Mouse (Mus musculus) neural tube, embryonic 13.5 days (tissue): ENCODE results near the gene Nr2f2. TPM values are rescaled to one million over a fixed set of nuclear protein-coding genes. Genes with fewer than 3 reads are reported as not detected.

Experiments
- ATAC-seq: fragments of 200-750 bp; cut with Nextera tagmentation; 2 replicates; pipeline ENCODE4 v1.8.0; 2017; ENCODE audit warnings: low read depth, mild to moderate bottlenecking, moderate TSS enrichment, moderate library complexity
- H3K27ac ChIP-seq: fragments of 300-500 bp; sonication (generic); replicated peaks from 2 replicates; pipeline ENCODE4 v1.5.1; 2015; ENCODE audit warnings: moderate library complexity, mild to moderate bottlenecking, inconsistent platforms
- H3K27me3 ChIP-seq: fragments of 300-500 bp; sonication (generic); 2 replicates; pipeline ENCODE4 v1.6.1; 2015; ENCODE audit warnings: mild to moderate bottlenecking, inconsistent platforms
- H3K36me3 ChIP-seq: fragments of 300-500 bp; sonication (generic); 2 replicates; pipeline ENCODE4 v1.6.1; 2015; ENCODE audit warnings: mild to moderate bottlenecking, inconsistent platforms
- H3K4me1 ChIP-seq: fragments of 300-500 bp; sonication (generic); replicated peaks from 2 replicates; pipeline ENCODE4 v1.6.1; 2015; ENCODE audit warnings: inconsistent platforms
- H3K4me2 ChIP-seq: fragments of 300-500 bp; sonication (generic); 2 replicates; pipeline ENCODE4 v1.6.1; 2015; ENCODE audit warnings: inconsistent platforms, mild to moderate bottlenecking, moderate library complexity
- H3K4me3 ChIP-seq: fragments of 300-500 bp; sonication (generic); 2 replicates; pipeline ENCODE4 v1.5.1; 2015; ENCODE audit warnings: mild to moderate bottlenecking, inconsistent platforms
- H3K9ac ChIP-seq: fragments of 300-500 bp; sonication (generic); 2 replicates; pipeline ENCODE4 v1.6.1; 2015; ENCODE audit warnings: moderate library complexity, mild to moderate bottlenecking, inconsistent platforms
- H3K9me3 ChIP-seq: fragments of 300-500 bp; sonication (generic); 2 replicates; pipeline ENCODE4 v1.6.1; 2016; ENCODE audit warnings: inconsistent platforms
- WGBS: fragments of 180-500 bp; shearing (Covaris S2); methylation state at CpG from one replicate; pipeline ENCODE4 v1.1.7; 2015; 5-methylcytosine and 5-hydroxymethylcytosine counted together
- polyA plus RNA-seq: library from polyadenylated mRNA; unstranded; fragments of >200 nt; fragmentation: Nextera tagmentation; extraction: Ambion mirVana; gene quantifications from 2 replicates; pipeline ENCODE4 v1.2.1, GENCODE M21; 2015

The Nr2f2 gene
- polyA plus RNA-seq, 1 experiment from 2014 or later: 85.5 TPM

DNA sequence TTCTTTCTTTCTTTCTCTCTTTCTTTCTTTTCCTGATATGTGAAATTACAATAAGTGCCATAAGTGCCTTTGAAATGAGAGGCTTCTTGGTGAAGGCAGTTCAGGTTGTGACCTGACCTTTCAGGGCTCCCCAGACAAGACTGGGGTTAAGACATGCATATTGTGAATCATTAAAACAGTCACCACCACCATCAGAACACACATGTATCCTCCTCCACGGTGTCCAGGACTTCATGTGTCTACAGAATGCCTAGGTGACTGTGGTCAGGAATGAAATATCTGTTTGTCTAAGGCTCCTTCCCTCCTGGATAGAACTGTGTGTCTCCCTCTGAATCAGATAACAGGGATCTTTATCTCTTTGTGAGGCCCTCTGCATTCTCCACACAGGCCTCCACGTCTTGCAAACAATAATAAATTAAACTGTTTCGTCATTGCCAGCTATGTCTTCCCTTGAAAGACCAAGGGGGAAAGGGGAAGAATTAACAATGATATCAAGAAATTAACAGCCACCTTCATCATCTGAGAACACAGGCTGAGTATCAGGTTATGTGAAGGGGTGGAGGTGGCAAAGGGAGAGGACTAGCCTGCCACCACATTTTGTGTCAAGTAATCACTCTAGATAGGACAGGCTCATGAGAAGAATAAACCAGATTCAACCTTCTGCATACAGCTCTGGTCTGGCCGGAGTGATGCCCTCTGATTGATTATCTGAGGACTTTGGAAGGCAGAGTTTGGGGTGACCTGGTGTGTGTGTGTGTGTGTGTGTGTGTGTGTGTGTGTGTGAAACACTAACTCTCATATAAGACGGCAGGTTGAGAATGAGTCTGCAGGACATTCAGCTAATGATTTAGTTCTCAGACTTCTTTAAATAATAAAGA lies 10.6 kb downstream of the Nr2f2 start:
- Histone ChIP-seq H3K4me1 (peaks cover 58% of the 10 kb centered on the region), H3K36me3 (peaks cover 19% of the 10 kb centered on the region; the same call in 1 of the 2 replicates), H3K4me2 (peak overlapping the region; percentile 90), H3K9me3 (no peaks in the 10 kb centered on the region), H3K27me3 (no peaks in the 10 kb centered on the region), H3K4me3 (peak overlapping the region; percentile 92), H3K27ac (peak overlapping the region; percentile 100), H3K9ac (peak overlapping the region; percentile 96)
- ATAC-seq: no peak
- 8% methylated on average over 5 of the region's 5 CpGs for WGBS

DNA sequence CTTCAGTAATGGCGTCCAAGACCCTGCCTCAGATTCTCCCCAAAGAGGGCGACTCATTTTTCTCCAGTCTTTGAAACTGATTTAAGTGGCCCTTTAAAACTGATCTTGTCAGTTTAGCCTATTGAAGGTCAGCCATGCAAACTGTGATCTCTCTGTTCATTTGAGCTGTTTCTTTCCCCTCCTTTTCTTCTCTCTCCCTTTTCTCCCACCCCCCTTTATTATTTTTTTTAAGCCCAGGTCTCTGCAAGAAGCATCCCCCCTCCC lies 11.2 kb downstream of the Nr2f2 start:
- Histone ChIP-seq H3K27me3 (no peaks in the 10 kb centered on the region), H3K4me1 (peaks cover 62% of the 10 kb centered on the region), H3K4me3 (peak overlapping the region; percentile 92), H3K9me3 (no peaks in the 10 kb centered on the region), H3K36me3 (peaks cover 19% of the 10 kb centered on the region; the same call in 1 of the 2 replicates), H3K9ac (peak overlapping the region; percentile 96), H3K27ac (peak overlapping the region; percentile 100), H3K4me2 (peak overlapping the region; percentile 90)
- no peak for ATAC-seq
- WGBS: 17% methylated on average over 2 of the region's 2 CpGs

DNA sequence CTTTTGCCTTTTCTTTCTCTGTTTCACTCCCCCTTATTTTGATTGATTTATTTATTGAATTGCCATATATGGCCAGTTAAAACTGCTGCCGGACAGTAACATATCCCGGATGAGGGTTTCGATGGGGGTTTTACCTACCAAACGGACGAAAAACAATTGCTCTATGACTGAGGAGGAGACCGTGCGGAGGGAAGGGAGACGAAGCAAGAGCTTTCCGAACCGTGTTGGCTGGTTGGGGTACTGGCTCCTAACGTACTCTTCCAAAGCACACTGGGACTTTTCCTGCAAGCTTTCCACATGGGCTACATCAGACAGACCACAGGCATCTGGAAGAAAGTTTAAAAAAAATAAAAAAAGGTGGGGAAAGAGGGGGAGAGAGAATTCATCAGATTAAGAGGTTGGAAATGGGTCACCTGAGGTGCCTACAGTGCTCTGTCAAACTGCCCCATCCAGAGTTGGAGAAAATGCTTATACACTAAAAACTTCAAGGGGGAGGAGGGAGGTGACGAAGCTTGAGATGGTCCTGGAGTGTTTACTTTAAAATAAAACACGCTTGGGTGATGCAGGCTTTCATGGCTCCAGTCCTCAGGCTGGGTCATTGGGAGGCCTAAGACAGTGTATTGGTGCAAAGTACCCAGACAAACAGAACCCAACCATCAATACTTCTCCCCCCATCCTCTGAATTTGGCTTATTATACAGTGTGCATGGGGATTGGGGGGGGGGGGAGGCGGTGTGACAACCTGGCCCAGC lies 11.8 kb downstream of the Nr2f2 start:
- H3K4me2 ChIP-seq: peak overlapping the region; percentile 90
- H3K36me3 ChIP-seq: peaks cover 19% of the 10 kb centered on the region; the same call in 1 of the 2 replicates
- H3K9me3 ChIP-seq: no peaks in the 10 kb centered on the region
- H3K4me1 ChIP-seq: peaks cover 67% of the 10 kb centered on the region
- H3K4me3 ChIP-seq: peak overlapping the region; percentile 92
- no peaks in the 10 kb centered on the region for H3K27me3 ChIP-seq
- 6% methylated on average over 14 of the region's 14 CpGs for WGBS
- H3K9ac ChIP-seq: peak overlapping the region; percentile 96
- H3K27ac ChIP-seq: peak overlapping the region; percentile 100
- ATAC-seq: peak; percentile 7; the same call in 1 of the 2 replicates

DNA sequence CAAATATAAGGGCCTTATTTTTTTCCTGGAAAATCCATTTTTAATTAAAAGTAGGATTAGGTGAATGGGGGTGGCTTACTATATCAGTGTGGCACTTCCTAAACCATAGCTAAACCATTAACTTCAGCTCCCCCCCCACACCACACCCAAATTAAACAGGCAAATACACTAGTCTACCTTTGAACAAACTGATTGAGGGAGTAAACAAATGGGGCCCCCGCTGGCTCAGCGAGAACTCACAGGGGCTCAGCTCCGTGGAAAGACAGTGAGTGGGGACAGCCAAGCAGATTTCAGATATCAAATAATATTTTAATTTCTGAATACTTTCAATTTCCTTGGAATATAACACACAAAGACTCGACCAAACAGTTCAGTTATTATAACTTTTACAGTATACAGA lies 13.4 kb downstream of the Nr2f2 start:
- Histone ChIP-seq H3K9me3 (no peaks in the 10 kb centered on the region), H3K4me3 (peak overlapping the region; percentile 66), H3K36me3 (peaks cover 19% of the 10 kb centered on the region; the same call in 1 of the 2 replicates), H3K9ac (peak overlapping the region; percentile 91), H3K4me1 (peaks cover 81% of the 10 kb centered on the region), H3K27ac (peak overlapping the region; percentile 97), H3K4me2 (peak overlapping the region; percentile 88), H3K27me3 (no peaks in the 10 kb centered on the region)
- WGBS: 2% methylated on average over 4 of the region's 4 CpGs
- no peak for ATAC-seq

DNA sequence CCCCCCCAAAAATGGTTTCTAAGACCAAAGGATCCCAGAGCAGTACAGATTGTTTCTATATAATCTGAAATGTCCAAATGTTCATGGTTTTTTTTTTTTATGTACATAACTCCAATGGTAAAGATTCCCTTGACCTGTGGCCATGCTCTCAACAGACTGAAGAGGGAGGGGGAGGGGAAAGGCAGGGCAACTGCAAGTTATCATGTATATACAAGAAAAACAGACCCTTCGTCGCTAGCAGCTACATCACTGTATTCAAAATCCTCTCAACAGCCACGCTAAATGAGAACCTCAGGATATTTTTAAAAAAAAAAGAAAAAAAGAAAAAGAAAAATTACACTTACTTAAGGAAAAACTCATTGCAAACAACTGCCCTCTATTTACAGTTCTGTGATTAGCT lies 13.9 kb downstream of the Nr2f2 start:
- 18% methylated on average over 3 of the region's 3 CpGs for WGBS
- H3K9ac ChIP-seq: peak overlapping the region; percentile 91
- peaks cover 81% of the 10 kb centered on the region for H3K4me1 ChIP-seq

DNA sequence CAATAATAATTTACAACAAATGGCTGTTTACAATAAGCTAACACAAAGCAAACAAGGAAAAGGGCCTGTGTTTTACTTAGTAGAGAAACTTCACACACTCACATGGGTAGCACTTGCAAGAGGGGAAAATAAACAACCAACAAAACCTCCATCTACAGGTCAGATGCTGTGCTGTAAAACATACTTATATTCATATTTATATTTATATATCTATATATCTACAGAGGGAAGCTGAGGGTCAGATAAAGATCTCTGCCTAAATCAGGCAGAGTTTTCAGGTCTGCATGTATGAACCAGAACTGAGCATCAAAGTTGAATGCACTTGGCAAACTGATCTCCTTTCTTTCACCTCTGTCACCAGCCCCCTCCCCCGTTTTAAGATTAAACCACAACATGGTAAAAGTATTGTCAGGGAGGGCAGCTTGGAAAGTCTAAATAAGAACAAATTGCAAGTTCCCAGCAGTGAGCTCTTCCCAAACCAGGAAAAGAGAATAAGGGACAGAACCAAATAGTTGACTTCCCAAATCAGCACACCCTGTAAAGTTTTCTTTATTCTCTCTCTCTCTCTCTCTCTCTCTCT lies 14.5 kb downstream of the Nr2f2 start:
- peak overlapping the region; percentile 88 for H3K4me2 ChIP-seq
- peaks cover 81% of the 10 kb centered on the region for H3K4me1 ChIP-seq
- H3K27me3 ChIP-seq: no peaks in the 10 kb centered on the region; the same call in 1 of the 2 replicates
- H3K36me3 ChIP-seq: peaks cover 11% of the 10 kb centered on the region; the same call in 1 of the 2 replicates
- H3K9me3 ChIP-seq: no peaks in the 10 kb centered on the region
- WGBS: 8% methylated on average over 1 of the region's 1 CpGs
- no peak for ATAC-seq
- H3K9ac ChIP-seq: peak overlapping the region; percentile 91
- peak overlapping the region; percentile 97 for H3K27ac ChIP-seq
- H3K4me3 ChIP-seq: peak overlapping the region; percentile 66

More for the DNA sequence above, 13.9 kb downstream of the Nr2f2 start:
- no peaks in the 10 kb centered on the region for H3K27me3 ChIP-seq
- peak overlapping the region; percentile 66 for H3K4me3 ChIP-seq
- no peak for ATAC-seq
- H3K36me3 ChIP-seq: peaks cover 15% of the 10 kb centered on the region; the same call in 1 of the 2 replicates
- no peaks in the 10 kb centered on the region for H3K9me3 ChIP-seq
- H3K27ac ChIP-seq: peak overlapping the region; percentile 97
- peak overlapping the region; percentile 88 for H3K4me2 ChIP-seq

DNA sequence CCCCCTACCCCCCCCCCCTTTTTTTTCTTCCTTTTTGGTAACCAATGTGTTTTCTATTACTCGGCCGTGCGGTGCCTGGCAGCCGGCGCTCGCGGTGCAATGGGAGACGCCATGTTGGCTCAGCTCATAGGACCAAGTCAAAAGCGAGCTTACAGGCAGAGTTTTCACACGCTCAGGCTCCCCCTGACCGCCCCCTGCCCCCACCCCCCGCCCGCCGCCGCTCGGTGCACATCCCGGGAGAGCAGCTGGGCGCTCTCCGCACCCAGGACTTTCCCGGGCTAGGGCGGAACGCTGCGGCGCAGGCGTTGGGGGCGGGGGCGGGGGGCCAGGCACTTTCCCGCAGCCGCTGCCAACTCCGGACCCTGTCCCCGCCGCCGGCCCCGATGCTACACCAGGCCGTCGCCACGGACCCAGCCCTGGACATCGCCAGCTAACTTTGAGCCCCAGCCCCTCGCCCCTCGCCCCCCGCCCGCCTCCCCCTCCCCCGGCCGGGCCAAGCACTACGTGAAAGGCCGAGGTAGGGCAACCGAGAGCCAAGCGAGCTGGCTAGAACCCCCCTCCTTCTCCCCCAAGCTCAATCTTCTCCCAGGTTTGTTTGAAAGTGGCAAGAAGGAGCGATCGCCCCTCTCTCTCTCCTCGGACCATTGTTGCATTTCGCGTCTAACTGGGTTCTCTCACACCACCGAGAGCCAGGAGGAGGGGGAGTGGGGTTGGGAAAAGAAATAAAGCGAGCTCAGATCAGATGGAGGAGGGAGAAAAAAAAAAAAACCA lies 15.6 kb downstream of the Nr2f2 start:
- peak; percentile 71 for ATAC-seq
- no peaks in the 10 kb centered on the region for H3K9me3 ChIP-seq

DNA sequence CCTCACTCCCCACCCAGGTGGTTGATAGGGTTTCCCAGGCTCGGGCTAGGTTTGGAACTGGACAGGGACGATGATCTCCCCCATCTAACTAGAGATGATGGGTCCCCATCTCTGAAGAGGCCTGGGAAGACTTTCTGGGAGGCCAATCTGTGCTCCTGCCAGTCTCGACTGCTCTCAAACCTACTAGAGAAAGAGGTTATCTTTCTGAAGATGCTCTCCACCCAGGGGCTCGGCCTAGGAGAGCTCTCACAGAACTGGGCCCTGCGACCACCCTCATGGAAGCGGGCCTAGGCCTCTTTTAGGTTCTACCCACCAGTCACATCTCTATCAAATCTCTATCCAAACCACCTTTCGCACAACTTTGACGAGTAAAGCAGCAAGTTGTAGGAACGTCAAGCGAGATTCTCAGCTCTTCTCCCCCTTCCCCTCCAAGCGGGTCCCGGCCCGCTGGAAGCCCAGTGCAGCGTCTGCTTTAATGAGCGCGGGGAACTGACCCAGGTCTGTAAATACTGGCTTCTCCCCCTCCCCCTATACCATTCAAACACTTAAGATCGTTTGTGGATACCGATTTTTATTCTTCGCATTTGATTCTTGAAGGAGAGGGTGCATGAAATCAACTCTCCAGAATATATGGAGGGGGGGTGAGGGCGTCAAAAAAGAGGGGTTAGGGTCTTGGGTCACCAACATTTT lies 16.4 kb downstream of the Nr2f2 start:
- Histone ChIP-seq H3K27me3 (peaks cover 6% of the 10 kb centered on the region), H3K9me3 (no peaks in the 10 kb centered on the region), H3K4me2 (peak overlapping the region; percentile 88), H3K9ac (peak overlapping the region; percentile 91), H3K36me3 (no peaks in the 10 kb centered on the region; the same call in 1 of the 2 replicates), H3K4me1 (peaks cover 81% of the 10 kb centered on the region), H3K27ac (peak overlapping the region; percentile 97), H3K4me3 (peak overlapping the region; percentile 66)
- ATAC-seq: peak; percentile 41; the same call in 1 of the 2 replicates
- 3% methylated on average over 20 of the region's 20 CpGs for WGBS

More for the DNA sequence above, 15.6 kb downstream of the Nr2f2 start:
- Histone ChIP-seq H3K27me3 (no peaks in the 10 kb centered on the region; the same call in 1 of the 2 replicates), H3K9ac (peak overlapping the region; percentile 91), H3K4me3 (peak overlapping the region; percentile 66), H3K4me2 (peak overlapping the region; percentile 88), H3K36me3 (peaks cover 4% of the 10 kb centered on the region; the same call in 1 of the 2 replicates), H3K27ac (peak overlapping the region; percentile 97), H3K4me1 (peaks cover 81% of the 10 kb centered on the region)
- WGBS: under 1% methylated on average over 55 of the region's 55 CpGs

DNA sequence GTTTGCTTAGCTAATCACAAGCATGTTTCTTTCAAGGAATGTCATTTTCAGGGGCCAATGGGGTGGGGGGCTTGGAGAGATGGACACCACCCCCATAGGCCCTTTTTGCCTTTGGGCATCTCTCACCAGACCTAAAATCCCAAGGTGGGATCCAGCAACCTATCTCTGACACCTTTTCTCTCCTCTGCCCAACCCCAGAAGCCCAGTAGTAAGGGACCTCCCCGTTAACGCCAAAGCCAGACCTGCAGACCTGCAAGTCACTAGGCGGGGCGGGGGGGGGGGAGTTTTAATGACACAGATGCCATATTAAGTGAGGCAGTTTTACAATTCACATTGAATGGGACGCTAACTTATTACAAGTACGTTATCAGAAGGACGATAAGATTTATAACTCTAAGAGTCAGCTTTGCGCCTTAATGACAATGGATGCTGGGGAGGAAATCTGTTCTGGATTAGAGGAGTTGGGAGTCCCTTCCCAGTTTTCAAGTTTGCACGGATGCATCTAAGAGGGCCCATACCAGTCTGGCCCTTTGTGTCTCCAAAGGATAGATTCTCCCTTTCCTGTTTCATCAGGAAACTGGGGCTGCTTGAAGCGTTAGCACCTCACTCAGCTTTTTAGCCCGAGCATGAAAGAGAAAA lies 17.4 kb downstream of the Nr2f2 start:
- Histone ChIP-seq H3K9me3 (no peaks in the 10 kb centered on the region), H3K4me2 (peak overlapping the region; percentile 88), H3K4me3 (peak overlapping the region; percentile 66), H3K9ac (peak overlapping the region; percentile 91), H3K27ac (peak overlapping the region; percentile 97), H3K27me3 (peaks cover 16% of the 10 kb centered on the region), H3K4me1 (peaks cover 82% of the 10 kb centered on the region), H3K36me3 (no peaks in the 10 kb centered on the region)
- no peak for ATAC-seq
- 15% methylated on average over 11 of the region's 11 CpGs for WGBS

DNA sequence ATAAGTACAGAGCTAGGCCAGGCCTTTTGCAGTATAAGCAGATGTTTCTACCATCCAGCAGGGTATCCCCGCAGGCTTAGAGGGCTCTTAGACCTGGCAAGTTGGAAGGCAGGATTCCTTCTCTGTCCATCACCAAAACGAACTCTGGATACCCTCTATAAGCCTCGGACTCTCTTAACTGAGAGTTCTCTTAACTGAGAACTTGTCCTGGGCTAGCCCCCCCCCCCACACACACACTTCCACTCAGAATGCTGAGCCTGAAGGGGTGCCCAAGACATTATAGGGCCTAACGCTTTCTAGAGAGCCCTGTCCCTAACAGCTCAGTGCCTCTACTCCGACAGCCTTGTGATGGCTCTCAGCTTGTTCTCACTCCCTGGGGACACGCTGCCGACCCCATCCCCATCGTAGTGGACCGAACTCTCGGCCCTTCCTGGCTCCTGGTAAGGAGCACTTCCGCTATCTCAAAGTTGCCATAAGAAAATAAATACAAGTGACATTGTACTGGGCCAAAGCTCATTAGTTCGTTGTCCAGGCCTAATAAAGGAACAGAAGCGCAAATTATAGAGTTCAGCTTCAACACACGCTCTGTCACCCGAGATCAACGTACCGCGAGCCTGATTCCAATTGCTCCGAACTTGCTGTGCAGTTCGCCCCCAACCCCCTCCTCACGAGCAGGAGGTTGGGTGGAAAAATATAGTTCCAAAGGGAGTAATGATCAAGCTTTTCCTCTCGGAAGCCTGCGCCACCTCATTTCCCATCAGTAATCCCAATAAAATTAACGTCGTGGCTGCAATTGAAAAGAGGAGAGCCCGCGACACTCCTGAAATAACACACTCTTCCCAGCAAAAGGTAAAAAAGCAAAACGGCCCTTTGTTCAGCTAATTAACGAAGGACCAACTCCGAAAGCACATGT lies 18.2 kb downstream of the Nr2f2 start:
- peak overlapping the region; percentile 66 for H3K4me3 ChIP-seq
- no peaks in the 10 kb centered on the region for H3K36me3 ChIP-seq
- peaks cover 90% of the 10 kb centered on the region for H3K4me1 ChIP-seq
- 11% methylated on average over 30 of the region's 30 CpGs for WGBS
- no peaks in the 10 kb centered on the region for H3K9me3 ChIP-seq
- peak overlapping the region; percentile 97 for H3K27ac ChIP-seq
- H3K9ac ChIP-seq: peak overlapping the region; percentile 91
- H3K27me3 ChIP-seq: peaks cover 23% of the 10 kb centered on the region
- H3K4me2 ChIP-seq: peak overlapping the region; percentile 88
- no peak for ATAC-seq
